Mouse (Mus musculus) heart, adult 2 months (tissue): ENCODE data around the gene Cfap43. TPM values are rescaled to one million over a fixed set of nuclear protein-coding genes. Genes with fewer than 3 reads are reported as not detected.

Source experiments
- DNase-seq, 2 experiments: peaks; one replicate each; pipeline ENCODE4 v3.0.0; 2021
- H3K27ac ChIP-seq: fragments of 200-600 bp; 2 replicates; pipeline ENCODE4 v1.8.1; 2022
- H3K27me3 ChIP-seq: fragments of 200-500 bp; 2 replicates; pipeline ENCODE4 v1.6.1; 2012; ENCODE audit warnings: mild to moderate bottlenecking, low read length, inconsistent platforms, mixed read lengths; ENCODE audit not compliant: control insufficient read depth, insufficient read depth
- H3K36me3 ChIP-seq: fragments of 200-500 bp; 2 replicates; pipeline ENCODE4 v1.6.1; 2012; ENCODE audit warnings: low read length, inconsistent platforms; ENCODE audit not compliant: control insufficient read depth, insufficient read depth
- H3K4me1 ChIP-seq: fragments of 200-500 bp; 2 replicates; pipeline ENCODE4 v1.6.1; 2011; ENCODE audit warnings: low read length; ENCODE audit not compliant: control insufficient read depth, insufficient read depth
- H3K4me3 ChIP-seq: fragments of 200-600 bp; 2 replicates; pipeline ENCODE4 v1.8.1; 2022
- H3K79me2 ChIP-seq: fragments of 200-500 bp; replicated peaks from 2 replicates; pipeline ENCODE4 v1.6.1; 2012; ENCODE audit warnings: mild to moderate bottlenecking, inconsistent platforms, low read length, moderate library complexity, mixed read lengths; ENCODE audit not compliant: control insufficient read depth, insufficient read depth
- H3K9ac ChIP-seq: fragments of 200-500 bp; 2 replicates; pipeline ENCODE4 v1.6.1; 2012; ENCODE audit warnings: low read depth, mild to moderate bottlenecking, control low read depth, inconsistent platforms, low read length, mixed read lengths
- CTCF ChIP-seq: fragments of 200-600 bp; IDR thresholded peaks from 2 replicates; pipeline ENCODE4 v1.8.1; 2022; ENCODE audit warnings: antibody characterized with exemption, mild to moderate bottlenecking, moderate library complexity
- EP300 ChIP-seq: fragments of 200-500 bp; IDR thresholded peaks from 2 replicates; pipeline ENCODE4 v1.6.1; 2011; ENCODE audit warnings: low read depth, low read length, control low read depth; ENCODE audit not compliant: insufficient read depth
- POLR2A ChIP-seq: fragments of 200-500 bp; IDR thresholded peaks from 2 replicates; pipeline ENCODE4 v1.6.1; 2011; ENCODE audit warnings: mild to moderate bottlenecking, low read depth, low read length, control low read depth; ENCODE audit not compliant: insufficient read depth
- WGBS: fragments of 180-500 bp; shearing (Covaris S2); methylation state at CpG from one replicate; pipeline ENCODE4 v1.1.7; 2018; 5-methylcytosine and 5-hydroxymethylcytosine counted together
- intact Hi-C: fragments of 180-260 bp; cut with DNase I; formaldehyde crosslinking; loops from one replicate; pipeline ENCODE4 v1.15.1; 2025
- polyA plus RNA-seq: library from polyadenylated mRNA; depleted of rRNA; stranded (reverse); fragments of >200 nt; gene quantifications from 2 replicates; pipeline ENCODE4 v1.2.3, GENCODE M21; 2012
- total RNA-seq, 2 experiments: library from RNA; stranded (reverse); gene quantifications; 2 replicates each; pipeline ENCODE4 v1.2.3; 2021

Gene Cfap43
- total and polyA plus RNA-seq, 3 experiments: 0.86 TPM; not detected in 2

GRCm38 (mm10) chr19:47700509-47700908 lies 218.6 kb downstream of the Cfap43 start:
- Histone ChIP-seq H3K4me1 (no peaks in the 10 kb centered on the region), H3K4me3 (no peak overlapping the region), H3K27ac (no peak overlapping the region), H3K79me2 (no peaks in the 10 kb centered on the region), H3K9ac (no peak overlapping the region), H3K36me3 (no peaks in the 10 kb centered on the region), H3K27me3 (no peaks in the 10 kb centered on the region)
- no peak for DNase-seq
- intact Hi-C loops: no loop called here
- no peak for TF ChIP-seq CTCF
- no peak for TF ChIP-seq POLR2A
- WGBS: 80% methylated on average over 8 of the region's 8 CpGs

- DNase-seq: no peak
- intact Hi-C loops: no loop called here
- Histone ChIP-seq H3K27me3 (no peaks in the 10 kb centered on the region), H3K36me3 (no peaks in the 10 kb centered on the region), H3K4me1 (no peaks in the 10 kb centered on the region), H3K27ac (no peak overlapping the region), H3K9ac (no peak overlapping the region), H3K79me2 (no peaks in the 10 kb centered on the region), H3K4me3 (no peak overlapping the region)
- no peak for TF ChIP-seq CTCF
- TF ChIP-seq POLR2A: no peak
- TF ChIP-seq EP300: no peak
- 57% methylated on average over 9 of the region's 9 CpGs for WGBS
Measured at GRCm38 (mm10) chr19:47699743-47700142, 219.3 kb downstream of the Cfap43 start.

GRCm38 (mm10) chr19:47698266-47698665 lies 220.8 kb downstream of the Cfap43 start:
- DNase-seq: no peak
- intact Hi-C loops: no loop called here
- no peaks in the 10 kb centered on the region for H3K4me1 ChIP-seq

GRCm38 (mm10) chr19:47697067-47697466 lies 222.0 kb downstream of the Cfap43 start:
- intact Hi-C loops: no loop called here

More at GRCm38 (mm10) chr19:47698266-47698665, 220.8 kb downstream of the Cfap43 start:
- Histone ChIP-seq H3K27me3 (no peaks in the 10 kb centered on the region), H3K9ac (no peak overlapping the region), H3K4me3 (no peak overlapping the region), H3K27ac (no peak overlapping the region), H3K79me2 (no peaks in the 10 kb centered on the region), H3K36me3 (no peaks in the 10 kb centered on the region)
- WGBS: 77% methylated on average over 9 of the region's 9 CpGs
- TF ChIP-seq CTCF (no peak), EP300 (no peak), POLR2A (no peak)

GRCm38 (mm10) chr19:47696411-47696810 lies 222.7 kb downstream of the Cfap43 start:
- WGBS: 94% methylated on average over 8 of the region's 8 CpGs
- TF ChIP-seq EP300 (no peak), CTCF (no peak), POLR2A (no peak)
- Histone ChIP-seq H3K27me3 (no peaks in the 10 kb centered on the region), H3K4me1 (no peaks in the 10 kb centered on the region), H3K9ac (no peak overlapping the region), H3K36me3 (no peaks in the 10 kb centered on the region), H3K79me2 (no peaks in the 10 kb centered on the region), H3K27ac (no peak overlapping the region), H3K4me3 (no peak overlapping the region)
- intact Hi-C loops: no loop called here
- no peak for DNase-seq

More at GRCm38 (mm10) chr19:47697067-47697466, 222.0 kb downstream of the Cfap43 start:
- Histone ChIP-seq H3K4me3 (no peak overlapping the region), H3K4me1 (no peaks in the 10 kb centered on the region), H3K36me3 (no peaks in the 10 kb centered on the region), H3K79me2 (no peaks in the 10 kb centered on the region), H3K27ac (no peak overlapping the region), H3K27me3 (no peaks in the 10 kb centered on the region), H3K9ac (no peak overlapping the region)
- DNase-seq: no peak
- TF ChIP-seq POLR2A (no peak), CTCF (no peak)
- 72% methylated on average over 11 of the region's 11 CpGs for WGBS

- WGBS: 60% methylated on average over 6 of the region's 6 CpGs
- TF ChIP-seq CTCF (no peak), POLR2A (no peak), EP300 (no peak)
- Histone ChIP-seq H3K79me2 (no peaks in the 10 kb centered on the region), H3K4me3 (no peak overlapping the region), H3K9ac (no peak overlapping the region), H3K36me3 (no peaks in the 10 kb centered on the region), H3K27me3 (no peaks in the 10 kb centered on the region), H3K4me1 (no peaks in the 10 kb centered on the region), H3K27ac (no peak overlapping the region)
- intact Hi-C loops: no loop called here
- no peak for DNase-seq
Measured at GRCm38 (mm10) chr19:47695725-47696124, 223.4 kb downstream of the Cfap43 start.

GRCm38 (mm10) chr19:47691994-47692393 lies 227.1 kb downstream of the Cfap43 start, which contains the start of gene Col17a1:
Col17a1 (minus strand) TSS chr19:47692094.
- Histone ChIP-seq H3K4me3 (no peak within 1 kb of the TSS), H3K4me1 (no peaks in the 10 kb centered on the region), H3K79me2 (no peaks in the 10 kb centered on the region), H3K9ac (no peak within 1 kb of the TSS), H3K36me3 (no peaks in the 10 kb centered on the region), H3K27me3 (no peaks in the 10 kb centered on the region), H3K27ac (no peak within 1 kb of the TSS)
- 75% methylated on average over 6 of the region's 6 CpGs for WGBS
- TF ChIP-seq POLR2A (no peak), CTCF (no peak), EP300 (no peak)
- intact Hi-C loops: no loop called here
- no peak for DNase-seq
